Mouse (Mus musculus): ENCODE results near the gene Gins1.

DNA sequence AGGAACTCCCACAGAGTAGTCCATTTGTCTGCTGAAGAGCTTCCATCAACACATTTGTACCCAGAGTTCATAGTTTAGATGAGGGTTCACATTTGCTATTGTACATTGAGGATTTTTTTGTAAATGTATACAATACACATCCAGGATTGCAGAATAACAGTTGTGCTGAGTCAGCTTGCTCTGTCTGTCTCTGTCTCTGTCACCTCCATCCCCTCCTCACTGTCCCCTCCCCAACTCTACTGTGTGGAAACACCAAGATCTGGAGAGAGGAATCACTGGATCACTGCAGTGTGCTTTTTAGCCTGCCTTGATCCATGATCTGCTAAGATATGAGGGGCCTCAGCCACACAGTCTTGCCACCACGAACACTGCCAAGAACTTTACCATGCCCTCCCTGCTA lies 19.4 kb upstream of the Gins1 start:
- TF ChIP-seq CTCF (conservative IDR thresholded peaks at IDR 0.05; ENCODE audit: low read length) (no peak), POU5F1 (IDR thresholded peaks at IDR 0.05; ENCODE audit: borderline replicate concordance, low read length) (no peak)

Measured in E14TG2a.4 (cell line).